Mouse (Mus musculus): ENCODE measurements around the gene Dpyd.

The Dpyd gene

GRCm38 (mm10) chr3:119063642-119064041 lies 501.7 kb downstream of the Dpyd start:
- ATAC-seq (ENCODE audit: insufficient number of reproducible peaks, low FRiP score, low TSS enrichment): no peak

- ATAC-seq (ENCODE audit: insufficient number of reproducible peaks, low FRiP score, low TSS enrichment): no peak
Measured at GRCm38 (mm10) chr3:119064746-119065145, 502.8 kb downstream of the Dpyd start.

GRCm38 (mm10) chr3:119067221-119067620 lies 505.3 kb downstream of the Dpyd start:
- ATAC-seq (ENCODE audit: insufficient number of reproducible peaks, low FRiP score, low TSS enrichment): no peak

- ATAC-seq (ENCODE audit: insufficient number of reproducible peaks, low FRiP score, low TSS enrichment): no peak
Measured at GRCm38 (mm10) chr3:119086618-119087017, 524.7 kb downstream of the Dpyd start.

- ATAC-seq (ENCODE audit: insufficient number of reproducible peaks, low FRiP score, low TSS enrichment): no peak
Measured at GRCm38 (mm10) chr3:119095223-119095886, 533.4 kb downstream of the Dpyd start.

- no peak for ATAC-seq (ENCODE audit: insufficient number of reproducible peaks, low FRiP score, low TSS enrichment)
Measured at GRCm38 (mm10) chr3:119126003-119126402, 564.1 kb downstream of the Dpyd start.

- ATAC-seq (ENCODE audit: insufficient number of reproducible peaks, low FRiP score, low TSS enrichment): no peak
Measured at GRCm38 (mm10) chr3:119128076-119128475, 566.1 kb downstream of the Dpyd start.

- ATAC-seq (ENCODE audit: insufficient number of reproducible peaks, low FRiP score, low TSS enrichment): no peak
Measured at GRCm38 (mm10) chr3:119143034-119143433, 581.1 kb downstream of the Dpyd start.

- no peak for ATAC-seq (ENCODE audit: insufficient number of reproducible peaks, low FRiP score, low TSS enrichment)
Measured at GRCm38 (mm10) chr3:119144788-119145187, 582.9 kb downstream of the Dpyd start.

GRCm38 (mm10) chr3:119154604-119155444 lies 592.9 kb downstream of the Dpyd start:
- 0 out of 2 replicates have a peak, but pooled peaks have one; percentile 50 for ATAC-seq (ENCODE audit: insufficient number of reproducible peaks, low FRiP score, low TSS enrichment)

GRCm38 (mm10) chr3:119158670-119159069 lies 596.7 kb downstream of the Dpyd start:
- ATAC-seq (ENCODE audit: insufficient number of reproducible peaks, low FRiP score, low TSS enrichment): no peak

GRCm38 (mm10) chr3:119165691-119166090 lies 603.8 kb downstream of the Dpyd start:
- no peak for ATAC-seq (ENCODE audit: insufficient number of reproducible peaks, low FRiP score, low TSS enrichment)

- no peak for ATAC-seq (ENCODE audit: insufficient number of reproducible peaks, low FRiP score, low TSS enrichment)
Measured at GRCm38 (mm10) chr3:119168166-119168565, 606.2 kb downstream of the Dpyd start.

- ATAC-seq (ENCODE audit: insufficient number of reproducible peaks, low FRiP score, low TSS enrichment): no peak
Measured at GRCm38 (mm10) chr3:119168661-119169060, 606.7 kb downstream of the Dpyd start.

- ATAC-seq (ENCODE audit: insufficient number of reproducible peaks, low FRiP score, low TSS enrichment): no peak
Measured at GRCm38 (mm10) chr3:119183261-119183660, 621.3 kb downstream of the Dpyd start.

GRCm38 (mm10) chr3:119194071-119194470 lies 632.1 kb downstream of the Dpyd start:
- no peak for ATAC-seq (ENCODE audit: insufficient number of reproducible peaks, low FRiP score, low TSS enrichment)

GRCm38 (mm10) chr3:119195613-119196012 lies 633.7 kb downstream of the Dpyd start:
- no peak for ATAC-seq (ENCODE audit: insufficient number of reproducible peaks, low FRiP score, low TSS enrichment)

GRCm38 (mm10) chr3:119220763-119221412 lies 659.0 kb downstream of the Dpyd start:
- no peak for ATAC-seq (ENCODE audit: insufficient number of reproducible peaks, low FRiP score, low TSS enrichment)

- no peak for ATAC-seq (ENCODE audit: insufficient number of reproducible peaks, low FRiP score, low TSS enrichment)
Measured at GRCm38 (mm10) chr3:119243181-119243580, 681.3 kb downstream of the Dpyd start.

GRCm38 (mm10) chr3:119256516-119256915 lies 694.6 kb downstream of the Dpyd start:
- ATAC-seq (ENCODE audit: insufficient number of reproducible peaks, low FRiP score, low TSS enrichment): no peak

- no peak for ATAC-seq (ENCODE audit: insufficient number of reproducible peaks, low FRiP score, low TSS enrichment)
Measured at GRCm38 (mm10) chr3:119275241-119275640, 713.3 kb downstream of the Dpyd start.

Measured in cerebellum, adult (tissue).